Mouse (Mus musculus): Measurements from ENCODE around the gene Itsn1.

The Itsn1 gene

GRCm38 (mm10) chr16:91767165-91767701 is 38.2 kb downstream of the Itsn1 start:
- H3K9me3 ChIP-seq (ENCODE audit: low read length) = no peaks in the 10 kb centered on the region
- H3K27me3 ChIP-seq (ENCODE audit: insufficient read depth, low read length) = no peaks in the 10 kb centered on the region
- no peaks in the 10 kb centered on the region for H3K36me3 ChIP-seq (ENCODE audit: insufficient read depth, low read length)
- no peak overlapping the region for H3K4me3 ChIP-seq (replicated peaks; ENCODE audit: low read length)
- peaks cover 39% of the 10 kb centered on the region for H3K4me1 ChIP-seq (replicated peaks; ENCODE audit: low read depth, low read length)
- TF ChIP-seq NANOG (IDR thresholded peaks at IDR 0.05; ENCODE audit: borderline replicate concordance, low read length) (no peak), CTCF (conservative IDR thresholded peaks at IDR 0.05; ENCODE audit: low read length) (no peak), POU5F1 (IDR thresholded peaks at IDR 0.05; ENCODE audit: borderline replicate concordance, low read length) (no peak)

GRCm38 (mm10) chr16:91768586-91768985 is 39.5 kb downstream of the Itsn1 start:
- Histone ChIP-seq H3K9me3 (ENCODE audit: low read length) (no peaks in the 10 kb centered on the region), H3K27me3 (ENCODE audit: insufficient read depth, low read length) (no peaks in the 10 kb centered on the region), H3K4me1 (replicated peaks; ENCODE audit: low read depth, low read length) (peaks cover 40% of the 10 kb centered on the region), H3K36me3 (ENCODE audit: insufficient read depth, low read length) (no peaks in the 10 kb centered on the region), H3K4me3 (replicated peaks; ENCODE audit: low read length) (no peak overlapping the region)
- TF ChIP-seq CTCF (conservative IDR thresholded peaks at IDR 0.05; ENCODE audit: low read length) = no peak
- no peak for TF ChIP-seq POU5F1 (IDR thresholded peaks at IDR 0.05; ENCODE audit: borderline replicate concordance, low read length)
- TF ChIP-seq NANOG (IDR thresholded peaks at IDR 0.05; ENCODE audit: borderline replicate concordance, low read length) = no peak

- no peaks in the 10 kb centered on the region for H3K9me3 ChIP-seq (ENCODE audit: low read length)
- TF ChIP-seq CTCF (conservative IDR thresholded peaks at IDR 0.05; ENCODE audit: low read length) (no peak), POU5F1 (IDR thresholded peaks at IDR 0.05; ENCODE audit: borderline replicate concordance, low read length) (no peak), NANOG (IDR thresholded peaks at IDR 0.05; ENCODE audit: borderline replicate concordance, low read length) (no peak)
- no peaks in the 10 kb centered on the region for H3K36me3 ChIP-seq (ENCODE audit: insufficient read depth, low read length)
- no peaks in the 10 kb centered on the region for H3K27me3 ChIP-seq (ENCODE audit: insufficient read depth, low read length)
- peaks cover 32% of the 10 kb centered on the region for H3K4me1 ChIP-seq (replicated peaks; ENCODE audit: low read depth, low read length)
- no peak overlapping the region for H3K4me3 ChIP-seq (replicated peaks; ENCODE audit: low read length)
These were observed 40.8 kb downstream of the Itsn1 start for GRCm38 (mm10) chr16:91769911-91770310.

- no peaks in the 10 kb centered on the region for H3K9me3 ChIP-seq (ENCODE audit: low read length)
- no peak overlapping the region for H3K4me3 ChIP-seq (replicated peaks; ENCODE audit: low read length)
- H3K4me1 ChIP-seq (replicated peaks; ENCODE audit: low read depth, low read length) = peaks cover 25% of the 10 kb centered on the region
- H3K27me3 ChIP-seq (ENCODE audit: insufficient read depth, low read length) = no peaks in the 10 kb centered on the region
- H3K36me3 ChIP-seq (ENCODE audit: insufficient read depth, low read length) = no peaks in the 10 kb centered on the region
- no peak for TF ChIP-seq POU5F1 (IDR thresholded peaks at IDR 0.05; ENCODE audit: borderline replicate concordance, low read length)
- TF ChIP-seq CTCF (conservative IDR thresholded peaks at IDR 0.05; ENCODE audit: low read length) = no peak
- TF ChIP-seq NANOG (IDR thresholded peaks at IDR 0.05; ENCODE audit: borderline replicate concordance, low read length) = no peak
These were observed 41.6 kb downstream of the Itsn1 start for GRCm38 (mm10) chr16:91770662-91771061.

GRCm38 (mm10) chr16:91771334-91771733 is 42.3 kb downstream of the Itsn1 start:
- TF ChIP-seq NANOG (IDR thresholded peaks at IDR 0.05; ENCODE audit: borderline replicate concordance, low read length) (no peak), CTCF (conservative IDR thresholded peaks at IDR 0.05; ENCODE audit: low read length) (no peak), POU5F1 (IDR thresholded peaks at IDR 0.05; ENCODE audit: borderline replicate concordance, low read length) (no peak)
- Histone ChIP-seq H3K4me1 (replicated peaks; ENCODE audit: low read depth, low read length) (peaks cover 18% of the 10 kb centered on the region), H3K27me3 (ENCODE audit: insufficient read depth, low read length) (no peaks in the 10 kb centered on the region), H3K9me3 (ENCODE audit: low read length) (no peaks in the 10 kb centered on the region), H3K4me3 (replicated peaks; ENCODE audit: low read length) (no peak overlapping the region), H3K36me3 (ENCODE audit: insufficient read depth, low read length) (no peaks in the 10 kb centered on the region)

- H3K36me3 ChIP-seq (ENCODE audit: insufficient read depth, low read length) = no peaks in the 10 kb centered on the region
- no peaks in the 10 kb centered on the region for H3K27me3 ChIP-seq (ENCODE audit: insufficient read depth, low read length)
- H3K9me3 ChIP-seq (ENCODE audit: low read length) = no peaks in the 10 kb centered on the region
- H3K4me1 ChIP-seq (replicated peaks; ENCODE audit: low read depth, low read length) = peaks cover 9% of the 10 kb centered on the region; the same call in 1 of the 2 replicates
- TF ChIP-seq NANOG (IDR thresholded peaks at IDR 0.05; ENCODE audit: borderline replicate concordance, low read length) (no peak), POU5F1 (IDR thresholded peaks at IDR 0.05; ENCODE audit: borderline replicate concordance, low read length) (no peak), CTCF (conservative IDR thresholded peaks at IDR 0.05; ENCODE audit: low read length) (no peak)
- H3K4me3 ChIP-seq (replicated peaks; ENCODE audit: low read length) = no peak overlapping the region
These were observed 43.5 kb downstream of the Itsn1 start for GRCm38 (mm10) chr16:91772586-91772985.

GRCm38 (mm10) chr16:91779576-91779975 is 50.5 kb downstream of the Itsn1 start:
- H3K9me3 ChIP-seq (ENCODE audit: low read length) = no peaks in the 10 kb centered on the region
- H3K36me3 ChIP-seq (ENCODE audit: insufficient read depth, low read length) = peaks cover 7% of the 10 kb centered on the region
- TF ChIP-seq NANOG (IDR thresholded peaks at IDR 0.05; ENCODE audit: borderline replicate concordance, low read length) (no peak), CTCF (conservative IDR thresholded peaks at IDR 0.05; ENCODE audit: low read length) (no peak), POU5F1 (IDR thresholded peaks at IDR 0.05; ENCODE audit: borderline replicate concordance, low read length) (no peak)
- no peaks in the 10 kb centered on the region for H3K27me3 ChIP-seq (ENCODE audit: insufficient read depth, low read length)
- peaks cover 14% of the 10 kb centered on the region for H3K4me1 ChIP-seq (replicated peaks; ENCODE audit: low read depth, low read length)
- no peak overlapping the region for H3K4me3 ChIP-seq (replicated peaks; ENCODE audit: low read length)

- Histone ChIP-seq H3K4me1 (replicated peaks; ENCODE audit: low read depth, low read length) (peaks cover 14% of the 10 kb centered on the region), H3K36me3 (ENCODE audit: insufficient read depth, low read length) (peaks cover 11% of the 10 kb centered on the region), H3K4me3 (replicated peaks; ENCODE audit: low read length) (no peak overlapping the region), H3K27me3 (ENCODE audit: insufficient read depth, low read length) (no peaks in the 10 kb centered on the region), H3K9me3 (ENCODE audit: low read length) (no peaks in the 10 kb centered on the region)
- TF ChIP-seq CTCF (conservative IDR thresholded peaks at IDR 0.05; ENCODE audit: low read length) = no peak
- TF ChIP-seq POU5F1 (IDR thresholded peaks at IDR 0.05; ENCODE audit: borderline replicate concordance, low read length) = no peak
- no peak for TF ChIP-seq NANOG (IDR thresholded peaks at IDR 0.05; ENCODE audit: borderline replicate concordance, low read length)
These were observed 51.1 kb downstream of the Itsn1 start for GRCm38 (mm10) chr16:91780151-91780550.

GRCm38 (mm10) chr16:91780826-91781225 is 51.7 kb downstream of the Itsn1 start:
- Histone ChIP-seq H3K9me3 (ENCODE audit: low read length) (no peaks in the 10 kb centered on the region), H3K36me3 (ENCODE audit: insufficient read depth, low read length) (peaks cover 17% of the 10 kb centered on the region), H3K4me3 (replicated peaks; ENCODE audit: low read length) (no peak overlapping the region), H3K4me1 (replicated peaks; ENCODE audit: low read depth, low read length) (peaks cover 14% of the 10 kb centered on the region), H3K27me3 (ENCODE audit: insufficient read depth, low read length) (no peaks in the 10 kb centered on the region)
- TF ChIP-seq POU5F1 (IDR thresholded peaks at IDR 0.05; ENCODE audit: borderline replicate concordance, low read length) (no peak), CTCF (conservative IDR thresholded peaks at IDR 0.05; ENCODE audit: low read length) (no peak), NANOG (IDR thresholded peaks at IDR 0.05; ENCODE audit: borderline replicate concordance, low read length) (no peak)

Data from E14TG2a.4 (cell line).